Mouse (Mus musculus) 3134 (cell line): ENCODE measurements around the gene Btbd7.
A peak's percentile ranks its signal among the peaks of the same experiment; 100 is the strongest.

Source experiments
- DNase-seq: peaks from one replicate; pipeline ENCODE4 v3.0.0-alpha.2; 2011; ENCODE audit warnings: low spot score; ENCODE audit not compliant: insufficient read length; ENCODE audit errors: extremely low read depth

Btbd7 gene

GRCm38 (mm10) chr12:102740285-102740684 lies 138.0 kb downstream of the Btbd7 start:
- no peak for DNase-seq

GRCm38 (mm10) chr12:102739096-102739495 lies 139.2 kb downstream of the Btbd7 start:
- no peak for DNase-seq

- peak; percentile 27 for DNase-seq
Measured at GRCm38 (mm10) chr12:102733381-102733780, 144.9 kb downstream of the Btbd7 start.

GRCm38 (mm10) chr12:102730798-102731619 lies 147.3 kb downstream of the Btbd7 start:
- DNase-seq, result peak; percentile 33
